8 mouse cellular contexts compared by ENCODE assay signal in the genomic region with DNA sequence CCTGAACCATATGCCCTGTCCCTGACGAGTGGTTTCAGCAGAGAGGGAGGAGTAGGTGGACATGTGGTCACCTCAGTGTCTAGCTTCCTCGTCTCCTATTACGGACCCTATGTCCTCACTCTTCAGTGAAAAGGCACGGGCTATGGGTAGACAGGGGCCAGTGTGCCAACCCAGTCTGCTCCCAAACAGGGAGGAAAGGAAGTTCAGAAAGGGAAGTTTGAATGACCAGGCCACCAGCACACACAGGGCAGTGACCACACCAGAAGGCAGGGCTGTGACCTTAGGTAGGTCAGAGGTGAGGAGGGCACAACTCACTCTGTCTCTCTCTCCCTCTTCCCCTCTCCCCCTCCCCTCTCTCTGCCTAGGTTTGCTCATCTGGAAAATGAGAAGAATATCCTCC. TPM values are rescaled to one million over a fixed set of nuclear protein-coding genes. Genes with fewer than 3 reads are reported as not detected.
A peak's percentile ranks its signal among the peaks of the same experiment; 100 is the strongest.
DNase-seq lines count a peak whose midpoint lies in the region; ATAC-seq and TF ChIP-seq lines count a peak whose summit lies in the region.

No protein-coding gene starts in this region.

- peaks cover 8% of the 10 kb centered on the region; the same call in 1 of the 2 replicates for H3K36me3 ChIP-seq in heart, embryonic 11.5 days (ENCODE audit: control insufficient read depth, insufficient read depth, low read length)
- peaks cover 20% of the 10 kb centered on the region for H3K36me3 ChIP-seq in hindbrain, embryonic 12.5 days

- no peaks in the 10 kb centered on the region for H3K9me3 ChIP-seq in heart, embryonic 11.5 days (replicated peaks; ENCODE audit: control insufficient read depth, low read length)
- no peaks in the 10 kb centered on the region for H3K9me3 ChIP-seq in hindbrain, embryonic 12.5 days (replicated peaks)

- no peak for TF ChIP-seq CTCF in bone marrow macrophage, adult 2 months (IDR thresholded peaks at IDR 0.05; ENCODE audit: low read depth, low read length)

- no peaks in the 10 kb centered on the region for H3K27me3 ChIP-seq in heart, embryonic 11.5 days (ENCODE audit: control insufficient read depth, insufficient read depth, low read length)
- H3K27me3 ChIP-seq in hindbrain, embryonic 12.5 days = no peaks in the 10 kb centered on the region

- WGBS in heart, embryonic 11.5 days (ENCODE audit: insufficient replicate concordance) = 56% methylated on average over 4 of the region's 4 CpGs
- WGBS in hindbrain, embryonic 12.5 days = 54% methylated on average over 4 of the region's 4 CpGs

- no peak for TF ChIP-seq POLR2A in bone marrow macrophage, adult 2 months (IDR thresholded peaks at IDR 0.05; ENCODE audit: borderline replicate concordance, low read depth, low read length)

- no peak overlapping the region for H3K27ac ChIP-seq in heart, embryonic 11.5 days (ENCODE audit: low read depth, low read length)
- peak overlapping the region; percentile 77 for H3K27ac ChIP-seq in bone marrow macrophage, adult 2 months (ENCODE audit: insufficient read depth, low read depth, low read length)
- H3K27ac ChIP-seq in hindbrain, embryonic 12.5 days = no peak overlapping the region

- ATAC-seq in heart, embryonic 11.5 days (replicated peaks; ENCODE audit: insufficient number of reproducible peaks, low FRiP score, low TSS enrichment) = no peak
- no peak for ATAC-seq in hindbrain, embryonic 12.5 days (ENCODE audit: low FRiP score)

- no peak for DNase-seq in heart, adult 8-10 months (ENCODE audit: low spot score)
- DNase-seq in lung, postnatal 25 days (ENCODE audit: low spot score) = peak; percentile 51
- no peak for DNase-seq in frontal cortex, postnatal 25 days (ENCODE audit: low spot score in 2 of 2)
- DNase-seq in thymus, postnatal 10 days (ENCODE audit: low spot score in 2 of 2) = no peak
- no peak for DNase-seq in adrenal gland, postnatal 25 days

- H3K4me2 ChIP-seq in heart, embryonic 11.5 days = peak overlapping the region; percentile 78
- peak overlapping the region; percentile 58 for H3K4me2 ChIP-seq in hindbrain, embryonic 12.5 days (replicated peaks)

- H3K4me1 ChIP-seq in heart, embryonic 11.5 days (ENCODE audit: control insufficient read depth, insufficient read depth, low read length) = peaks cover 11% of the 10 kb centered on the region
- peaks cover 26% of the 10 kb centered on the region for H3K4me1 ChIP-seq in bone marrow macrophage, adult 2 months (ENCODE audit: control insufficient read depth, insufficient read depth, low read length)
- H3K4me1 ChIP-seq in hindbrain, embryonic 12.5 days = peaks cover 18% of the 10 kb centered on the region

- H3K9ac ChIP-seq in heart, embryonic 11.5 days (ENCODE audit: low read depth, low read length) = peak overlapping the region; percentile 73; the same call in 1 of the 2 replicates
- H3K9ac ChIP-seq in hindbrain, embryonic 12.5 days = peak overlapping the region; percentile 44

- H3K4me3 ChIP-seq in heart, embryonic 11.5 days (ENCODE audit: low read depth, low read length) = peak overlapping the region; percentile 44
- peak overlapping the region; percentile 62 for H3K4me3 ChIP-seq in bone marrow macrophage, adult 2 months (ENCODE audit: insufficient read depth, low read length)
- peak overlapping the region; percentile 43 for H3K4me3 ChIP-seq in hindbrain, embryonic 12.5 days

RNA-seq across cellular contexts. Expression of a gene that starts 0.8 kb away (rescaled TPM):
- polyA plus RNA-seq in heart, embryonic 11.5 days (2014; fragmentation: Nextera tagmentation; extraction: Ambion mirVana) = 2.1 and 3.1 TPM in 2 replicates
- total RNA-seq in heart, adult 8-10 months (2022) = 1 to 10 TPM; 1.7 to 4.7 (median 2.5) TPM
- polyA plus RNA-seq in bone marrow macrophage, adult 2 months (2012; ENCODE audit: insufficient read depth, insufficient read length, missing spikeins) = 51.0 and 55.4 TPM in 2 replicates
- polyA plus RNA-seq in hindbrain, embryonic 12.5 days (2016; fragmentation: Nextera tagmentation; extraction: Ambion mirVana) = 6.8 and 7.1 TPM in 2 replicates
- 13.7 and 18.8 TPM in 2 replicates for total RNA-seq in adrenal gland, postnatal 25 days (2021)

RNA-seq across cellular contexts. Expression of a gene that starts 17.6 kb away (rescaled TPM):
- 0.11 and 0.17 TPM in 2 replicates for polyA plus RNA-seq in heart, embryonic 11.5 days (2014; fragmentation: Nextera tagmentation; extraction: Ambion mirVana)
- total RNA-seq in heart, adult 8-10 months (2022) = 1 to 10 TPM; 1.7 to 2.9 (median 2.5) TPM
- polyA plus RNA-seq in bone marrow macrophage, adult 2 months (2012; ENCODE audit: insufficient read depth, insufficient read length, missing spikeins) = not detected in 2 replicates
- 0.99 and 1.1 TPM in 2 replicates for polyA plus RNA-seq in hindbrain, embryonic 12.5 days (2016; fragmentation: Nextera tagmentation; extraction: Ambion mirVana)
- 1.0 and 1.3 TPM in 2 replicates for total RNA-seq in adrenal gland, postnatal 25 days (2021)

RNA-seq across cellular contexts. Expression of a gene that starts 31.6 kb away (rescaled TPM):
- polyA plus RNA-seq in heart, embryonic 11.5 days (2014; fragmentation: Nextera tagmentation; extraction: Ambion mirVana) = not detected in 2 replicates
- not detected for total RNA-seq in heart, adult 8-10 months (2022)
- polyA plus RNA-seq in bone marrow macrophage, adult 2 months (2012; ENCODE audit: insufficient read depth, insufficient read length, missing spikeins) = not detected in 2 replicates
- not detected in 2 replicates for polyA plus RNA-seq in hindbrain, embryonic 12.5 days (2016; fragmentation: Nextera tagmentation; extraction: Ambion mirVana)
- total RNA-seq in adrenal gland, postnatal 25 days (2021) = not detected in 2 replicates
